Mouse (Mus musculus): ENCODE results near the gene Rasl10a.

GRCm38 (mm10) chr11:5051629-5052028 is 6.3 kb upstream of the Rasl10a start:
- TF ChIP-seq POLR2A (IDR thresholded peaks at IDR 0.05; ENCODE audit: insufficient read depth, low read depth, low read length), result no peak
- TF ChIP-seq CTCF (IDR thresholded peaks at IDR 0.05), result no peak
- no peak for TF ChIP-seq EP300 (IDR thresholded peaks at IDR 0.05; ENCODE audit: insufficient read depth, low read depth, low read length)
